ENCODE assay signal across 8 mouse cellular contexts in genomic region chr11:60070599-60070998, GRCm38 (mm10). TPM values are rescaled to one million over a fixed set of nuclear protein-coding genes. Genes with fewer than 3 reads are reported as not detected.
DNase-seq lines count a peak whose midpoint lies in the region; ATAC-seq and TF ChIP-seq lines count a peak whose summit lies in the region.

No protein-coding gene starts in this region.

- H3K9me3 ChIP-seq in liver, embryonic 12.5 days (replicated peaks), result no peaks in the 10 kb centered on the region
- H3K9me3 ChIP-seq in forebrain, postnatal 0 days (ENCODE audit: low read length), result no peaks in the 10 kb centered on the region

- no peak for ATAC-seq in liver, embryonic 12.5 days
- ATAC-seq in forebrain, postnatal 0 days, result peak; percentile 81

- no peaks in the 10 kb centered on the region for H3K27me3 ChIP-seq in liver, adult 2 months (ENCODE audit: control insufficient read depth, insufficient read depth, low read length)
- peaks cover 21% of the 10 kb centered on the region for H3K27me3 ChIP-seq in liver, embryonic 12.5 days (replicated peaks)
- no peaks in the 10 kb centered on the region for H3K27me3 ChIP-seq in forebrain, postnatal 0 days (ENCODE audit: insufficient read depth, low read length)
- H3K27me3 ChIP-seq in small intestine, adult 2 months (ENCODE audit: control insufficient read depth, insufficient read depth, low read length), result no peaks in the 10 kb centered on the region

- H3K36me3 ChIP-seq in liver, adult 2 months (ENCODE audit: control insufficient read depth, insufficient read depth, low read length), result no peaks in the 10 kb centered on the region
- H3K36me3 ChIP-seq in liver, embryonic 12.5 days, result no peaks in the 10 kb centered on the region
- H3K36me3 ChIP-seq in forebrain, postnatal 0 days (ENCODE audit: insufficient read depth), result no peaks in the 10 kb centered on the region
- H3K36me3 ChIP-seq in small intestine, adult 2 months (ENCODE audit: control insufficient read depth, insufficient read depth, low read length), result no peaks in the 10 kb centered on the region

- H3K27ac ChIP-seq in liver, adult 2 months (replicated peaks; ENCODE audit: insufficient read depth, low read depth, low read length), result no peak overlapping the region
- no peak overlapping the region for H3K27ac ChIP-seq in liver, embryonic 12.5 days
- H3K27ac ChIP-seq in forebrain, postnatal 0 days (ENCODE audit: low read depth, low read length), result no peak overlapping the region
- H3K27ac ChIP-seq in small intestine, adult 2 months (ENCODE audit: insufficient read depth, low read depth, low read length), result no peak overlapping the region

- no peak overlapping the region for H3K4me2 ChIP-seq in liver, embryonic 12.5 days
- H3K4me2 ChIP-seq in forebrain, postnatal 0 days (ENCODE audit: low read depth), result no peak overlapping the region

- peak; percentile 45 to 80 for DNase-seq in adrenal gland, adult (ENCODE audit: inconsistent age in 2 of 2, low spot score in 1 of 2)
- DNase-seq in adrenal gland, postnatal 4 days (ENCODE audit: low spot score in 2 of 2), result no peak
- peak; percentile 43 for DNase-seq in liver, adult 2 months (ENCODE audit: extremely low read depth, low read depth, low spot score)
- DNase-seq in brain, adult 2 months (ENCODE audit: low read depth, low spot score), result peak; percentile 73
- DNase-seq in forebrain, postnatal 0 days, result peak; percentile 71
- DNase-seq in lung, adult 2 months, result peak; percentile 52

- H3K9ac ChIP-seq in liver, adult 2 months (ENCODE audit: low read depth, low read length), result no peak overlapping the region
- no peak overlapping the region for H3K9ac ChIP-seq in liver, embryonic 12.5 days
- no peak overlapping the region for H3K9ac ChIP-seq in forebrain, postnatal 0 days

- H3K4me1 ChIP-seq in liver, adult 2 months (ENCODE audit: control insufficient read depth, insufficient read depth, low read length), result peaks cover 2% of the 10 kb centered on the region; the same call in 1 of the 2 replicates
- peaks cover 15% of the 10 kb centered on the region for H3K4me1 ChIP-seq in liver, embryonic 12.5 days
- no peaks in the 10 kb centered on the region for H3K4me1 ChIP-seq in forebrain, postnatal 0 days (ENCODE audit: insufficient read depth)
- no peaks in the 10 kb centered on the region for H3K4me1 ChIP-seq in lung, adult 2 months (ENCODE audit: control insufficient read depth, insufficient read depth, low read length)
- no peaks in the 10 kb centered on the region for H3K4me1 ChIP-seq in small intestine, adult 2 months (ENCODE audit: control insufficient read depth, insufficient read depth, insufficient read length, low read length)

- no peaks in the 10 kb centered on the region for H3K79me2 ChIP-seq in liver, adult 2 months (ENCODE audit: control insufficient read depth, insufficient read depth, low read length)

- TF ChIP-seq CTCF in liver, adult 2 months (IDR thresholded peaks at IDR 0.05; ENCODE audit: low read depth, low read length), result peak; percentile 80
- TF ChIP-seq CTCF in forebrain, postnatal 0 days (IDR thresholded peaks at IDR 0.05; ENCODE audit: low read depth), result peak; percentile 78
- peak; percentile 84 for TF ChIP-seq CTCF in lung, adult 2 months (IDR thresholded peaks at IDR 0.05; ENCODE audit: insufficient read depth, low read length)
- TF ChIP-seq CTCF in small intestine, adult 2 months (IDR thresholded peaks at IDR 0.05; ENCODE audit: extremely low read depth, insufficient read length, insufficient replicate concordance, low read depth, low read length), result peak; percentile 50; the same call in 1 of the 2 replicates

- no peak overlapping the region for H3K4me3 ChIP-seq in liver, adult 2 months (ENCODE audit: insufficient read depth, low read depth, low read length)
- no peak overlapping the region for H3K4me3 ChIP-seq in liver, embryonic 12.5 days
- no peak overlapping the region for H3K4me3 ChIP-seq in forebrain, postnatal 0 days (ENCODE audit: low read depth, low read length)
- no peak overlapping the region for H3K4me3 ChIP-seq in lung, adult 2 months (replicated peaks; ENCODE audit: extremely low read depth, low read depth, low read length)
- H3K4me3 ChIP-seq in small intestine, adult 2 months (ENCODE audit: low read depth, low read length), result no peak overlapping the region

- 54% methylated on average over 8 of the region's 8 CpGs for WGBS in liver, adult 2 months
- 31% methylated on average over 8 of the region's 8 CpGs for WGBS in liver, embryonic 12.5 days (ENCODE audit: insufficient replicate concordance)
- 24% methylated on average over 8 of the region's 8 CpGs for WGBS in forebrain, postnatal 0 days
- 21% methylated on average over 8 of the region's 8 CpGs for WGBS in lung, adult 2 months
- 47% methylated on average over 8 of the region's 8 CpGs for WGBS in small intestine, adult 2 months

- no peak for TF ChIP-seq POLR2A in liver, adult 2 months (IDR thresholded peaks at IDR 0.05; ENCODE audit: extremely low read depth, insufficient read depth, low read length)
- TF ChIP-seq POLR2A in lung, adult 2 months (IDR thresholded peaks at IDR 0.05; ENCODE audit: borderline replicate concordance, extremely low read depth, low read depth, low read length), result no peak
- no peak for TF ChIP-seq POLR2A in small intestine, adult 2 months (IDR thresholded peaks at IDR 0.05; ENCODE audit: low read depth, low read length)

RNA-seq across cellular contexts. Expression of gene Pemt, which starts 24.3 kb away (rescaled TPM):
- 10 to 100 TPM in 1 of 2 experiments, 1 to 10 TPM in 1; 7.3 to 54.5 TPM for total RNA-seq in adrenal gland, postnatal 4 days (2021)
- 432 and 472 TPM in 2 replicates for total RNA-seq in liver, adult 2 months (2014; rRNA removed)
- polyA plus RNA-seq in liver, adult 2 months (2012; rRNA removed), result 1,369 and 1,396 TPM in 2 replicates
- polyA plus RNA-seq in liver, embryonic 12.5 days (2016; fragmentation: Nextera tagmentation; extraction: Ambion mirVana), result 7.3 and 8.1 TPM in 2 replicates
- total RNA-seq in forebrain, postnatal 0 days (2014; rRNA removed), result 7.9 and 16.2 TPM in 2 replicates
- 14.2 and 14.4 TPM in 2 replicates for polyA plus RNA-seq in forebrain, postnatal 0 days (2015; fragmentation: Nextera tagmentation; extraction: Ambion mirVana)
- 6.4 and 7.0 TPM in 2 replicates for polyA plus RNA-seq in lung, adult 2 months (2012; rRNA removed)
- polyA plus RNA-seq in small intestine, adult 2 months (2012; rRNA removed), result 2.9 and 3.6 TPM in 2 replicates

RNA-seq across cellular contexts. Expression of gene Rai1, which starts 34.2 kb away (rescaled TPM):
- 10 to 100 TPM; 61.4 to 69.8 TPM for total RNA-seq in adrenal gland, postnatal 4 days (2021)
- 2.7 and 3.4 TPM in 2 replicates for total RNA-seq in liver, adult 2 months (2014; rRNA removed)
- polyA plus RNA-seq in liver, adult 2 months (2012; rRNA removed), result 9.0 and 12.9 TPM in 2 replicates
- 11.3 and 11.6 TPM in 2 replicates for polyA plus RNA-seq in liver, embryonic 12.5 days (2016; fragmentation: Nextera tagmentation; extraction: Ambion mirVana)
- 50.9 and 60.7 TPM in 2 replicates for total RNA-seq in forebrain, postnatal 0 days (2014; rRNA removed)
- 16.6 and 21.2 TPM in 2 replicates for polyA plus RNA-seq in forebrain, postnatal 0 days (2015; fragmentation: Nextera tagmentation; extraction: Ambion mirVana)
- polyA plus RNA-seq in lung, adult 2 months (2012; rRNA removed), result 46.4 and 47.3 TPM in 2 replicates
- 17.6 and 24.3 TPM in 2 replicates for polyA plus RNA-seq in small intestine, adult 2 months (2012; rRNA removed)

Comparison
In these comparisons a context has a peak if more than half of its experiments do, and no peak if none do; other contexts are left out.
1. DNase-seq: peak in adrenal gland, adult (2 of 2), liver, adult 2 months (single experiment), brain, adult 2 months (single experiment), forebrain, postnatal 0 days (single experiment) and lung, adult 2 months (single experiment); none in adrenal gland, postnatal 4 days (0 of 2).
2. RNA of gene Pemt, which starts 24.3 kb away (polyA plus RNA-seq): 1,369 to 1,396 TPM in liver, adult 2 months; 14.2 to 14.4 TPM in forebrain, postnatal 0 days, 7.3 to 8.1 TPM in liver, embryonic 12.5 days, 6.4 to 7.0 TPM in lung, adult 2 months and 2.9 to 3.6 TPM in small intestine, adult 2 months; every median in the first group is over 10 times any median in the second.
3. Peak in every context shown above with its lines, with median percentiles within 50 percentile points of each other: CTCF ChIP-seq.